Mouse (Mus musculus) layer of hippocampus, postnatal 10 days (tissue): ENCODE measurements around the gene Bcor. TPM values are rescaled to one million over a fixed set of nuclear protein-coding genes. Genes with fewer than 3 reads are reported as not detected.

ENCODE experiments used
- DNase-seq, 2 experiments: peaks; one replicate each; pipeline ENCODE4 v3.0.0; 2021; ENCODE audit warnings: low spot score in 2 of 2
- total RNA-seq, 2 experiments: library from RNA; stranded (reverse); gene quantifications; 2 replicates each; pipeline ENCODE4 v1.2.3; 2021

The Bcor gene
- total RNA-seq, 2 experiments from 2014 or later = 18.2 to 18.5 TPM

DNA sequence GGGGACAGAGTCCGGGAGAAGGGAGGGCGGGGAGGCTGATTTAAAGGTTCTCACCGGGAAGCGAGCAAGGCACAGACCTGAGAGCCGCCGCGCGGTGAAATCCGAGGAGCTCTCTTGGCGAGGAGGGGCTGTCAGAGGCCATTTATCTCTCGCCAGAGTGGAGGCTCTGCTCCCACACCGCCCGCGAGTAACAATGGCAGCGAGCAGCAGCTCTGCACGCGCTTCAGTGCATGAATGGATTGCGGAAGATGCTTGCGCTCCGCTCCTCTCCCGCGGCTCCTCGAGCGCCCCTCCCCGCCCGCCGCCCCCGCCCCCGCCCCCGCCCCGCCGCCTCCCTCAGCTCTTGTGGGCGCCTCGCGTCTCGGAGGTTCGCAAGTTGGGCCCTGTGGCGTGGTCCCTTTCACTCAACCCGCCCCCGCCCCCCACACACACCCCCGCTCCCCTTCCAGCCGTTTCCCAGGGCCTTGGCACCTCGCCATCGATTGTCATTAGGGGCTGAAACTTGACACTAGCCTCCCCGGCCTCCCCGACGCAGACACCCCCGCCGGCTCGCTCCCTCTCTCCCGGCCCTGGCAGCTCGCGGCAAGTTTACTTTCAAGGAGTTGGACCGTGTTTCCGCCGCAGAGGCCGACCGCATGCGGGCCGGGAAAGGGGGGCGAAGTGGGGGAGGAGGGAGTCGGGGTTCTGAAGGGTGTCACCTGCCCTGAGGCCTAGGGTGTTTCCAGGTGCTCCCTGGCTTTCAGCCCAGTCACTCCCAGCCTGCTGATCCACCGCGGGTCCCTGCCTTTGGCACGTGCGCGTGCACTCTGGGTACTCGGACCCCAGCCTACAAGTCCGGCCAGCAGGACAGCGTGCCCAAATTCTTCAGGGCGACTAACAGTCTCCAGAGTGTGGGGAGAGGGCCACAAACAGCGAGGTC, 31.7 kb downstream of the Bcor start:
- no peak for DNase-seq

DNA sequence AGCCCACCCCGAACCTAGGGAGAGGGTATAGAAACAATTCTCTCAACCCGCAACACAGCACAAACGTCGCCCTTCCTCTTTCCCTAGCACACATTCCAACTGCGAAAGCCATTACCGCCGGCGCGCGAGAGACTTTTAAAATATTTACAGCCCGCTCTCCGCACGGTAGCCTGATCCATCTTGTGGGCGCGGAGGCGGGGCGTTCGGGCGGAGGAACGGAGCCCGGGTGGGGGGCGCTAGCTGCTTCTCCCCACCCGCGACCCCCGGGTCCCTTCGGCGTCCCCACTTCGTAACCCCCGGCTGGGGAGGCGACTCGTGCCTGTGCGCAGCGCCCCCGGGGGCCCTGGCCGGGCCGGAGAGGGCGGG, 32.4 kb downstream of the Bcor start:
- DNase-seq = no peak

DNA sequence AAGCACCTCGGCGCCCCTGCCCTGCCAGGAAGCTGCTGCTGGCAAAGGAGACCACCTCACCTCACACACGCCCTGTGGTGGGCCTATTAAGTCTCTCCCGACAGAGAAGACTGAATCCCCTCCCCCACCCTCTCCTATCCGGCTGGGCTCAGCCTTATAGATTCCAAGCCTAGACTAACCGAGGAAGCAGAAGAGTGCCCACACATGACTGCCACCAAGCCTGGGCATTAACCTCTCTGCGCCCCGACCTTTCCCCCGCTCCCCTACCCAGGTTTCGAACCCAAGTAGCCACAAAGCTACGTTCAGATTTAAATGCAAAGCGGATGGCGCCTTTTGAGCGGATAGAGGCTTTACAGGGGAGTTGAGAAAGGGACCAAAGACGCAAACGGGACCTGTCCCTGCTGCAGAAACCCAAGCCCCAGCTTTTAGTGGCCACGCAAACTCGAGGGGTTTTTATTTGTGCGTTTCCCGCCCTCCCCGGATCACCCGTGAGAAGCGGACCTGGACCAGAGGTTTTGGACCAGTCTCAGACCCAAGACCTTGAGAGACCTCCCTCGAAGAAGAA, 33.0 kb downstream of the Bcor start:
- DNase-seq = no peak

DNA sequence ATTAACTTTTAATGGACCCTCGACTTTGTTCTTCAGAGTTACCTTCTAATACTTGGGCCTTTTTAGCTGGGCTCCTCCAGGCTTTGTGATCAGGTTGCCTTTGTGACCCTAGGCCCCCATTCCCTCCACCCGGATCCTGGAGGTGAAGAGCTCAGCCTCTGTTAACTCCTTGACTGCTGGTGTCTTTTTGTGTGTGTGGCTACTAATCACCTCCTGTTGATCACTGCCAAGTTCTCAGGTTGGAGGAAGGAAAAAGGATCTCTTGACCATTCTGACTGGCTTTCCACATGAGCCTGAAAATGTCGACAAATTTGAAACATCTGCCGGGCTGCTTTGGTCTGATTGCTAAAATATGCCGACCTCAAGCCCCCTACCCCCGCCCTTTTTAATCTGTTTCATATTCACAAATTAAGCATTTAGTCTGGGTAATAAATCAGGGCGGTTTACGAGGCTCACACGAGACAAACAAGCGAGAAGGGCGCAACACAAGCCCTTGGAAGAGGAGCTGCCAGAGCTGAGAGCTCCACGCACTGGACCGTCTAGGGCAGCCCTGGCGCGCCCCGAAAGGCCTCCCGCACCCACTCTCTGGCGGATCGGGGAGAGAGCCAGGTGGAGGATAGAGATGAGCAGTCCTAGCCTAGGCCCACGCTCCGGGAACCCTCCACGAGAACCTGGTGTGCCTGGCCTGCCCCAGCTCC, 33.6 kb downstream of the Bcor start:
- no peak for DNase-seq

DNA sequence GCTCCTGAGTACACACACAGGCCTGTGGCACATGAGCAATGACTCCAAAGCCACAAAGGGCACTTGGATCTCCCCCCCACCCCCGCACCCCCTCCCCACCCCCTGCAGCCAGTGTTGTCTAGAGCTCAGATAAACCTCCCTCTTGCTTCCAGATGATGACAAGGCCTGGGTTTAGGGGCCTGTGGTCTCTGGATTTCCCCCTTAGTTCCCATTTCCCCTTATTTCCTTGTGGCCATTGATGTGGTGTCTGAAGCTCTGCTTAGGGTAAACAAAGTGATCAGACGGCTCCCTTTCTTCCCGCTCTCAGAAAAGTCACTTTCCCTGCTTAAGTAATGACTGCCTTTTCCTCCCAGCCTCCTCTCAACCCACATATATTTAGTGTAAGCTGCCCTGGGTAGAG, 35.6 kb downstream of the Bcor start:
- DNase-seq = no peak

DNA sequence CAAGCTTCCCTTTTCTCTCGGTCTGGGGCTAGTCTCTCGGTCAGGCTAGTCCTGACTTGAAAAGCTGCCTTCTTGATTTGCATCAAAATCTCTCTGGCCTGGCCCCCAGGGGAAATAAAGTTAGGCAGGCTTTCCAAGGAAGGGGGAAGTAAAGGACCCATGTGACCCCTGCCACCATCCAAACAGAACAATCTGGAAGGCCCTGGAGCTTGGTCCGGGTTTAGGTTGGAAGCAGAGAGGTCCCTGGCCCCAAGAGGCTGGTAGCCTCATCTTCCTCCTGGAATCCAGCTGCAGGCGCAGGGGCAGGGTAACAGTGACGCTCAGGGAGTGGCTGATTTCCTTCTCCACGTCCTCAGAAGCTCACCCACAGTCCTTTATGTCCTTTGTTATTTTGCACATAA, 36.5 kb downstream of the Bcor start:
- no peak for DNase-seq

DNA sequence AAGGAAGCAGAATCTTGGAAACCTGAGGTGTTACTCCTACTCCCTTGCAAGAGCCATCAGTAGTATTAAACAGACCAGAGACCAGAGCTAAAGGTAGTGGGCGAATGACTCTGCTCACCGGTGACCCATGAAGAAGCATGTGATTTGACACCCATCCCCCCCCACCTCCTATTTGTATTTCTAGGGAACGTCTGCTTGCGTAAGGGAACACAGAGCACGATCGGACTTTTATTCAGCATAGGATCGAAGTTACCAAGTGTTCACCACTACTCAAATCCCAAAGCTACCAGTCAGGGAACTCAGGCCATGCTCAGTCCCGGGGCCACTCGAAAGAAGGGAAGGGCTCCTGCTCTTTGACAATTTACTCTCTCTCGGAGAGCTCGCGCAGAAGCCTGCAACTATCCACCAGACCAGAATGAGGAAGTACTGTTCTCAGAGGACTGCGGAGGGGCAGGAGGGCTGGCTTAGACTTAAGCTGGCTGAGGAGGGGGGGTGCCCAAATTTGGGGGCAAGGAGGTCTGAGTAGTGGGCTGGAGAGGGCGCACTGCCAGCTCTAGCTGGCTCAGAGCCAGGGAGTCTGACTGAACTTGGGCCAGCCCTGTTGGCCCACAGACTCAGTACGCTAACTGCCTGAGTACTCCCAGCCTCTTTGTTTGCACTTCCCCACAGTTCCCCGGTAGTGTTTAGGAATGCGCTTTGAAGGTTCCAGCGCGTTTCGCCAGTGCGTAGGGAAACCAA, 37.4 kb downstream of the Bcor start:
- peak; percentile 34 to 48 for DNase-seq

DNA sequence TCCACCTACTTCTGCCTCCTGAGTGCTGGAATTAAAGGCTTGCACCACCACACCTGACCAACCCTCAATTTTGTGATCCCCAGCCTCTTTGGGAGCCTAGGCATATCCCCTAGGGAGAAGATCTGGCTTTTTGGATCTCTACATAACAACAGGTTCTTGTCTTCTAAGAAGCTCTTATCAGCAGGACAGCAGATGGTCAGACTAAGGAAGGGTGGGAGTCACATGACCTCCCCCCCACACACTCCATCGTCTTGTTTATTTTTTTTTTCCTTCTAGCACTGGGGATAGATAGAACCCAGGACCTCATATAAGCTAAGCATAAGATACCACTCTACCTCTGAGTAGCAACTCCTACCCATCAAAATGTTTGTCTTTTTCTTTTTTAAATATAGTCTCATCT, 40.7 kb downstream of the Bcor start:
- no peak for DNase-seq

DNA sequence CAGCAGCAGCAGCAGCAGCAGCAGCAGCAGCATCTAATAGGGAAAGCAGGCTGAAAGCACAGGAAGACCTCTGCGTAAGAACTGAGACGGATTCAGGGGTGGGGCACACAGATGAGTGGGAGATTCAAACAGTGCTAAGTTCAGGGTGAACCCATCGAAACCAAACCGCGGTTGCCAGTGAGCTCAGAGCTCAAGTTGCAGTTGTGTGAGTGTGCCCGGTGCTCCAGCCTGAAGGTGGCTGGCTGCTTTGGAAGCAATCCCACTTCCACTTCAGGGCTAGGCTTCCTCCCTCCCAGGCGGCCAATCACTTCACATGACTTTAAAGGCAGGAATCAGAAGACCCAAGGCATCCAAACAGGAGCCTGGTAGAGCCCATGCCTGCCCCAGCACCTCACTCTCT, 44.0 kb downstream of the Bcor start:
- no peak for DNase-seq

DNA sequence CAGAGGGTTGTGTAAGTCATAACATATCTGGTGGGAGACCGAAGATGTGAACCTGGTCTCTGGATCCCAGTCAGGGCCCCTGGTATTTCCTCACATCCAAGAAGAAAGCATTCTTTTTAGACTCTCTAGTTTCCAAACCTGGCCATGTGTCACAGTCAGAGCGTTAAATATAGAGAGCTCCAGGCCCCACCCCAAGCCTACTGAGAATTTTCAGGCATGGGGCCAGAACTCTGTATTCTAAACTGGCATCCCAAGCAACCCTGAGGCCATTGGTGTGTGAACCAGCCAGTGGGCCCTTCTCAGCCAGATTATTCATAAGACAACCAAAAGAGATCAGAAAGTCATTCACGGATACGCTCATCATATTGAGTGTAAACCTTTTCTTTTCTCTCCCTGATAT, 48.0 kb downstream of the Bcor start:
- no peak for DNase-seq

DNA sequence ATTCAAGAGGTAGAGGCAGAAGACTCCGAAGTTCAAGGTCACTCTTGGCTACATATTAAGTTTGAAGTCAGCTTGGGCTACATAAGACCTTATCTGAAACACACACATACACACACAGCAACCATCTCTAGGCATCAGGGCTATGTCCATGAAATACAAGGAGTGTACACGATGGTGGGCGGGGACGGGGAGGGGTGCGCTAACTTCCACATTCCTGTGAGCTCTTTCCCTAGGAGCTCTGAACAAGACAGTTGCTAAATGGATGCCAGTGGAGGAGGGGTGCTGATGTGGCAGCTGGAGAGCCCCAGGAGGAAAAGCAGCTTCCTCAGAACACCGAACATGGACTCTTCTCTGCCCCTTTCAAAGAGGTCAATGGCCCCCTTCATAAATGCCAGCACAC, 49.6 kb downstream of the Bcor start:
- DNase-seq = no peak

DNA sequence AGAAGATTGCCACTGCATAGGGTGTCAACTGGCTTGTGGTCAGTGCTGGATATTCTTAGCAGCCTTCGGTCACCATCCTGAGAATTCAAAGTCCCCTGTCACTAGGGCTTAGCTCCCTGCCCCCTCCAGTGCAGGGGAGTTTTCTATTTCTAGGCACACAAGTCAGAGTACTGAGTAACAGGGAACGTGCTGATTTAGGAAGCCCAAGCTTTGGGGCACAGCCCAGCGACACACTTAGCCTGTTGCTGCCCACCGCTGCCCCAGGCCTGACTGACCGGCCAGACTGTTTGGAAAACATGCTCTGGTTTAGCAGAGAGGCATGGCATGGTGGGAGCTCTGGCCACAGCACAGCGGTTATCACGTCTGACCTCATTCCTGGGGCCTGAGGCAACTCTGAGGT, 54.8 kb downstream of the Bcor start:
- DNase-seq = no peak

DNA sequence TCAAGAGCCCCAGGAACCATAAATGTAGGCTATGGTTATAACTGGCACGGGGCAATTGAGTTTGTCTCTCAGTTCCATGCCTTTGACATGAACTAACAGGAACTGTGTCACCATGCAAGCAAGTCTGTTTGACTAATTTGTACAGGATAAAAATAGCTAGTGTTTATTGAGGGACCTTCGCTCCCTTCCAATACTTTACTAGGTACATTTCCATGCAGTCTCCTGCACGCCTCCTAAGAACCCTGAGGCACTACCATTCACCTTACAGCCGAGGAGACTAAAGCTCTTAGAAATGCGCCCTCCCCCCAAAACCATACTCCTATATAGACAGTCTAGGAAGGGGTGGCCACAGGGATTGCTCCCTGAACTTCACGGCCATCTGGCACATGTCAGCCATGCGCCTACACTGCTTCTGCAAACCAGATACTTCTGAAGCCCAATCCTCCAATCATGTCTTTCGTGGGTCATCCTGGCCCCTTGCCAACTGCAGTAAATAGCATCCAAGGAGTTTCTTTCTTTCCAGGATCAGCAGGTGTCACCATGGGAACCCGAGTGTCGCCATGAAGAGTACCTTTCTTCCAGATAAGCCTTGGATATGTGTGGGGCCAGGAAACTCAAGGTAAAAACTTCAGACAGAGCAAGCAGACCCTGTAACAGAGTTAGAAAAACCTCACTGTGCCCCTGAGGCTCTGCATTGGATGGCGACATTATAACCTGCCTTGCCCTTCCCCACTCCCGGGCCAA, 63.2 kb downstream of the Bcor start:
- no peak for DNase-seq

DNA sequence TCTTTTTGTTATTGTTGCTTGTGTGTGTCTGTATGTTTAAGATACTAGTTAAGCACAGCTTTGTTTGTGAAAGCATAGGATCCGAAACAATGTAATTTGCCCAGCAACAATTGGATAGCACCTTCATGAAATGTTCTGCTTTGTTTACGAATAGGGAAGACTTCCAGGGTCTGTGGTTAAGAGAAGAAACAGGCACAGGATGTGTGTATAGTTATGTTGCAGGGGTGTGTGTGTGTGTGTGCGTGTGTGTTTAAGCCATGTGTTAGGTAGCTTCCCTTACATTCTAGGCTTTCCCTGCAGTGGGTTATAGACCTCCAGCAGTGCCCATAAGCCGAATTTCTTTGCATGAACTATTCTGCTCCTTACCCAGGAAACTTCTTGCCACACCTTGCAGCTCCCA, 66.8 kb downstream of the Bcor start:
- DNase-seq = no peak

DNA sequence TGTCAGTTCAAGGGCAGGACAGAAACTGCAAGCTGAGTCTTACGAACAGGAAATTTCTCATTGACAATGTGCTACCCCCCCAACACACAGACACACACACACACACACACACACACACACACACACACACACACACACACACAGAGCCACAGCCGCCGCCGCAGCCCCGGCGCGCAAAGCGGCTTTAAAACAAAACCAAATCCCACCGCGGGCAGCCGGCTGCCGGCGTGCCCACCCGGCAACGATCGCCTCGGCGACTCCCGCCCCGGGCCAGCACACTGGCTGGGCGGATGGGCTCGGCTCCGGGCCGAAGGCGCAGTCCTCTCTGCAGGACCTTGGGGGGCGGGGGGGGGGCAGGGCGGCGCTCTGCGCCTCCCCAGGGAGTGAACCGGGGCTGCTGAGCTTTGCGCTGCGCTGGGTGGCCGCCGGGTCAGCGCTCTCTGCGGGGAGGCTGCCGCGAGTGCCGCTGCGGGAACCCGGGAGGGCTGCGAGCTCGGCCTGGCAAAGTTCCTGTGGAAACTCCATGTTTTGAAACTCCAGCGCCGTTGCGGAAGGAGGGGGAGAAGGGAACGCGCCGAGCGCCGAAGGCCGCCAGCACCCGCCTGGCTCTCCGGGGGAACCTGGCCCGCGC, 68.6 kb downstream of the Bcor start:
- peak; percentile 39 to 55 for DNase-seq

DNA sequence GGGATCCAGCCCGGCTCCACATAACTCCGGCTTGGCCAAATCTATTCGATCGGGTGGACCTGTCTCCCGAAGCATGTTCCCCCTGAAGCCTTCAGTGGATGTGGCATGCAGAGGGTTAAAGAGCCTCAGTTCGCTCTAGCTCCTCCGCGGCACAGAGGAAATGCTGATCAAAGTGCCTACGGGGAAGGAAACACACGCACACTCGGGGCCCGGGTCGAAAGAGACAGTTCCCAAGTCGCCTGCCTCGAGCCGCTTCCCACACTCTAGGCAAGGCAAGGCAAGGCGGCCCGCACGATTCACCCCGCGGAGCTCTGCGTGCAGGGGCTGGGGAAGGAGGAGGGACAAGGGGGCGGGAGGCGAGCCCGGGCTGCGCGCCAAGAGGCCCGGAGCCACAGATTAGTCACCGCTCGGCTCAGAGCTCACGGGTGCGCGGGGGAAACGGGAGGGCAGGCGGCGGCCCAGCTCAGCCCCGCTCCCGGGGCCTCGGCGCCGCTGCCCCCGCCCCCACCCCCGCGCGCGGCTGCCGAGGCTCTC, 69.2 kb downstream of the Bcor start:
- DNase-seq = peak; percentile 55 to 71

DNA sequence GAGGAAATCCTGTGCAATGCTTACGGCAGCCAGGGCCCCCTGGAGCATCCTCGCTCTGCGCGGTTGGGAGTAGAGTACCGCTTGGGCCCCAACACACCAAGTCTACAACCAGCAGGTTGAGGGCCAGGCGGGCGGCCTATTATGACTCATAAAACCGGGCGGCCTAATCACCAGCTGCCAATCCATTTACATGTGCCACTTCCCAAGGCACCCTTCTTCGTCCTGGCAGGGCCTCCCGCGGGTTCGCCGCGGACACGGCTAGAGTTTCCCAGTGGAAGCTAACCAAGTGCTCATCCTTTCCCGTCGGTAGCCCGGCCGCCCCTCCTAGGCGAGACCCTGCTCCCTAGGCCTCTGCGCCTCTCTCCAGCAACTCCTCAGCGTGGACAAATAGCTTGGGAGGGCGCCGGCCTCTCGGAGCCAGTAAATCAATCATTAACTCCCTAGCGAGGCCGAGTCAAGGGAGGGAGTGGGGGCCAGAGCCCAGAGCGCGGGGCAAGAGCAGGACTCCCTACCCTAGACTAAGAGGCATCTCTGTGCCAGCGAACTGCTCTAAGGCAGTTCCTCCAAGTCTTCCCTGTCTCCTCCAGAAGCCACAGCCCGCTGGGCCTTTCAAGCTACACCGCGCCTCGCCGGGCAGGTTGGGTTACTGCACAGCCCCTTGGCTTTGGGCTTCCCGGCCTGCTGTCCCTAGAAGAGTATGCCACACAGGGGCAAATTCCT, 69.8 kb downstream of the Bcor start:
- peak in 1 of 2 experiments; percentile 27 for DNase-seq

DNA sequence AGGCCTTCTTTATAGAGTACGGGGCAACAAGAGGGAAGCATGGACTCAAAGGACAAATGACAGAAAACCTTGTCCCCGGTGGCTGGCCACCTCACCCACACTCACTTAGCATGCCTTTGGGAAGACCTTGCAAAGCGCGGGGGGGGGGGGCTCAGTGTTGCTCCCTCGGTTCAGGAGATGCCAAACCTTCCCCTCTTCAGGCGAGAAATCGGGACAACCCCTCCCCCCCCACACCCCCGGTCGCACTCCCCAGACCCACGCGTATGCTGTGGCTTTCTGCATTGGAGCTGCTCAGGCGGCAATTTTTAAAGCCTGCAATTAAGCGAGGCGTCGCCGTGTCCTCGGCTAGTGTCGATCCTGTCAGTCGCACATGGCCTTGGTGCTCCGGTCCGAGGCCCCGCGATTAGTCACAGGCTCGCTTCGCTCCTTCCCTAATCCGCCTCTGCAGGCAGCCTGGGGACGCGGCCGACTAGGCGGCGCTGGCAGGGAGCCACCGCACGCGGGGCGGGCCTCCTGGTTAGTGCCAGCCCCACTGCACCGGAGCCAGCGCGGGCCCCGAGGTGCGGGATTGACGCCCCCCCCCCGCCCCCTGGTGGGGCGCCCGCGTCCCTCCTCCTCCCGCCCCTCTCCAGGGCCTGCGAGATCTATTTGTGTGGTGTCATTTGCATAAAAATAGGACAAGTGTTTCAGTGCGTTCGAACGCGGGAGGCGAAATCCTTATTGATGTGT, 70.6 kb downstream of the Bcor start:
- DNase-seq = peak; percentile 28 to 51

DNA sequence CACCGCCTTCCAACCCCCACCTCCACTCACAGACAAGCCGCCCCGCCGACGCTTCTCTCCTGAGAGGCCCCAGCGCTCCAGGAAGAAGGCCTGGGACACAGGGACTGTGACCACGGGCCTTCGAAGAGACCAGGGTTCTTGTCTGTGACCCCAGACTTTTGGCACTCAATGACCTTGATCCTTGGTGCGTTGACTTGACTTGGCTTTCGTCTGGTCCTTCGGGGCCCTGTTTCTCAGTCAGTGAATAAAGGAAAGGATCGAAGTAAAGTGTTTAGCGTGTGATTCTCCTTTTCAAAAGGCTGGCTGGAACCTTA, 71.2 kb downstream of the Bcor start:
- no peak for DNase-seq
